Mouse (Mus musculus) c-Kit-positive CD71-positive TER-119-positive erythroid progenitor cells, embryonic 14.5 days (primary cell): ENCODE data around the gene Shc3.

ENCODE experiments used
- DNase-seq: peaks from one replicate; pipeline ENCODE4 v3.0.0-alpha.2; 2013; ENCODE audit warnings: low spot score

Gene Shc3

GRCm38 (mm10) chr13:51480341-51481011 lies 88.7 kb downstream of the Shc3 start:
- DNase-seq = no peak

- DNase-seq = no peak
Measured at GRCm38 (mm10) chr13:51479826-51480225, 89.4 kb downstream of the Shc3 start.

- no peak for DNase-seq
Measured at GRCm38 (mm10) chr13:51476991-51477390, 92.2 kb downstream of the Shc3 start.

GRCm38 (mm10) chr13:51468697-51469250 lies 100.4 kb downstream of the Shc3 start:
- no peak for DNase-seq

- DNase-seq = no peak
Measured at GRCm38 (mm10) chr13:51466117-51466841, 102.9 kb downstream of the Shc3 start.

GRCm38 (mm10) chr13:51464294-51464693 lies 104.9 kb downstream of the Shc3 start:
- DNase-seq = no peak

- no peak for DNase-seq
Measured at GRCm38 (mm10) chr13:51456190-51456878, 112.9 kb downstream of the Shc3 start.

GRCm38 (mm10) chr13:51446550-51446949 lies 122.7 kb downstream of the Shc3 start:
- DNase-seq = no peak

- DNase-seq = no peak
Measured at GRCm38 (mm10) chr13:51442922-51443321, 126.3 kb downstream of the Shc3 start.

GRCm38 (mm10) chr13:51437105-51438085 lies 131.8 kb downstream of the Shc3 start:
- no peak for DNase-seq

- DNase-seq = no peak
Measured at GRCm38 (mm10) chr13:51435146-51435545, 134.1 kb downstream of the Shc3 start.

GRCm38 (mm10) chr13:51434460-51434859 lies 134.8 kb downstream of the Shc3 start:
- DNase-seq = no peak

- no peak for DNase-seq
Measured at GRCm38 (mm10) chr13:51433371-51433770, 135.8 kb downstream of the Shc3 start.

- no peak for DNase-seq
Measured at GRCm38 (mm10) chr13:51425662-51426443, 143.4 kb downstream of the Shc3 start.

- DNase-seq = peak; percentile 10
Measured at GRCm38 (mm10) chr13:51424647-51425046, 144.6 kb downstream of the Shc3 start.

- DNase-seq = no peak
Measured at GRCm38 (mm10) chr13:51423647-51424046, 145.6 kb downstream of the Shc3 start.

GRCm38 (mm10) chr13:51420861-51421260 lies 148.4 kb downstream of the Shc3 start:
- no peak for DNase-seq

GRCm38 (mm10) chr13:51419501-51419900 lies 149.7 kb downstream of the Shc3 start:
- no peak for DNase-seq

- no peak for DNase-seq
Measured at GRCm38 (mm10) chr13:51418942-51419451, 150.2 kb downstream of the Shc3 start.

GRCm38 (mm10) chr13:51418268-51418941 lies 150.8 kb downstream of the Shc3 start:
- peak; percentile 62 for DNase-seq
